ENCODE assay signal across 7 mouse cellular contexts in genomic region chr6:53760651-53761058, GRCm38 (mm10). TPM values are rescaled to one million over a fixed set of nuclear protein-coding genes. Genes with fewer than 3 reads are reported as not detected.
DNase-seq lines count a peak whose midpoint lies in the region; ATAC-seq lines count a peak whose summit lies in the region.

No protein-coding gene starts in this region.

- H3K27me3 ChIP-seq in kidney, embryonic 16.5 days (ENCODE audit: insufficient read depth, low read length), result no peaks in the 10 kb centered on the region
- H3K27me3 ChIP-seq in midbrain, embryonic 15.5 days (replicated peaks), result no peaks in the 10 kb centered on the region
- H3K27me3 ChIP-seq in intestine, embryonic 16.5 days (replicated peaks; ENCODE audit: control insufficient read depth, insufficient read depth, low read length), result no peaks in the 10 kb centered on the region

- 16% methylated on average over 6 of the region's 6 CpGs for WGBS in kidney, embryonic 16.5 days
- 6% methylated on average over 6 of the region's 6 CpGs for WGBS in midbrain, embryonic 15.5 days
- 17% methylated on average over 6 of the region's 6 CpGs for WGBS in intestine, embryonic 16.5 days

- H3K27ac ChIP-seq in kidney, embryonic 16.5 days (ENCODE audit: low read length), result 0 out of 2 replicates have a peak overlapping the region, but pooled peaks have one; percentile 8
- 0 out of 2 replicates have a peak overlapping the region, but pooled peaks have one; percentile 38 for H3K27ac ChIP-seq in midbrain, embryonic 15.5 days
- no peak overlapping the region for H3K27ac ChIP-seq in intestine, embryonic 16.5 days (ENCODE audit: low read length)

- no peaks in the 10 kb centered on the region for H3K36me3 ChIP-seq in kidney, embryonic 16.5 days (ENCODE audit: insufficient read depth, low read length)
- H3K36me3 ChIP-seq in midbrain, embryonic 15.5 days (replicated peaks), result no peaks in the 10 kb centered on the region
- no peaks in the 10 kb centered on the region for H3K36me3 ChIP-seq in intestine, embryonic 16.5 days (ENCODE audit: control insufficient read depth, insufficient read depth, low read length)

- no peak for ATAC-seq in kidney, embryonic 16.5 days (ENCODE audit: low FRiP score, low TSS enrichment)
- ATAC-seq in midbrain, embryonic 15.5 days (replicated peaks), result 0 out of 2 replicates have a peak, but pooled peaks have one; percentile 20
- no peak for ATAC-seq in intestine, embryonic 16.5 days

- peaks cover 3% of the 10 kb centered on the region; the same call in 1 of the 2 replicates for H3K9me3 ChIP-seq in kidney, embryonic 16.5 days (ENCODE audit: low read length)
- no peaks in the 10 kb centered on the region for H3K9me3 ChIP-seq in midbrain, embryonic 15.5 days
- no peaks in the 10 kb centered on the region for H3K9me3 ChIP-seq in intestine, embryonic 16.5 days (ENCODE audit: control insufficient read depth, low read length)

- peak; percentile 61 for DNase-seq in NIH3T3 (ENCODE audit: low read depth)
- DNase-seq in adrenal gland, postnatal 36 days, result peak; percentile 71 to 77
- peak; percentile 18 to 33 for DNase-seq in gastrocnemius, adult 8-10 months (ENCODE audit: low spot score in 2 of 2)
- DNase-seq in frontal cortex, adult 2 months (ENCODE audit: extremely low spot score in 1 of 2, low spot score in 1 of 2), result no peak

- H3K4me1 ChIP-seq in kidney, embryonic 16.5 days (ENCODE audit: insufficient read depth, low read length), result peaks cover 10% of the 10 kb centered on the region
- H3K4me1 ChIP-seq in midbrain, embryonic 15.5 days, result peaks cover 8% of the 10 kb centered on the region; the same call in 1 of the 2 replicates
- no peaks in the 10 kb centered on the region for H3K4me1 ChIP-seq in intestine, embryonic 16.5 days (ENCODE audit: control insufficient read depth, insufficient read depth, low read length)

- H3K9ac ChIP-seq in kidney, embryonic 16.5 days (replicated peaks; ENCODE audit: low read length), result no peak overlapping the region
- H3K9ac ChIP-seq in midbrain, embryonic 15.5 days, result no peak overlapping the region
- H3K9ac ChIP-seq in intestine, embryonic 16.5 days (ENCODE audit: low read depth, low read length), result no peak overlapping the region

- H3K4me2 ChIP-seq in kidney, embryonic 16.5 days (replicated peaks; ENCODE audit: low read depth, low read length), result no peak overlapping the region
- H3K4me2 ChIP-seq in midbrain, embryonic 15.5 days, result no peak overlapping the region
- no peak overlapping the region for H3K4me2 ChIP-seq in intestine, embryonic 16.5 days (ENCODE audit: low read depth, low read length)

- no peak overlapping the region for H3K4me3 ChIP-seq in kidney, embryonic 16.5 days (ENCODE audit: low read length)
- H3K4me3 ChIP-seq in midbrain, embryonic 15.5 days, result no peak overlapping the region
- no peak overlapping the region for H3K4me3 ChIP-seq in intestine, embryonic 16.5 days (ENCODE audit: low read length)

RNA-seq across cellular contexts. Expression of gene Tril, which starts 60.0 kb away (rescaled TPM):
- total RNA-seq in adrenal gland, postnatal 36 days (2021), result 1 to 10 TPM; 6.8 to 7.9 TPM
- total RNA-seq in gastrocnemius, adult 8-10 months (2022), result 1 to 10 TPM; 1.1 to 1.5 (median 1.3) TPM
- 83.7 and 86.5 TPM in 2 replicates for polyA plus RNA-seq in kidney, embryonic 16.5 days (2015; fragmentation: Nextera tagmentation; extraction: Ambion mirVana)
- 13.1 and 13.9 TPM in 2 replicates for polyA plus RNA-seq in midbrain, embryonic 15.5 days (2015; fragmentation: Nextera tagmentation; extraction: Ambion mirVana)
- 26.9 and 30.9 TPM in 2 replicates for polyA plus RNA-seq in frontal cortex, adult 2 months (2012; rRNA removed)
- 10.2 and 11.2 TPM in 2 replicates for polyA plus RNA-seq in intestine, embryonic 16.5 days (2015; fragmentation: Nextera tagmentation; extraction: Ambion mirVana)

Comparison
In these comparisons a context has a peak if more than half of its experiments do, and no peak if none do; other contexts are left out.
1. DNase-seq: peak in NIH3T3 (single experiment), adrenal gland, postnatal 36 days (2 of 2) and gastrocnemius, adult 8-10 months (2 of 2); none in frontal cortex, adult 2 months (0 of 2).